Mouse (Mus musculus): ENCODE results near the gene Rnf187.

The Rnf187 gene

DNA sequence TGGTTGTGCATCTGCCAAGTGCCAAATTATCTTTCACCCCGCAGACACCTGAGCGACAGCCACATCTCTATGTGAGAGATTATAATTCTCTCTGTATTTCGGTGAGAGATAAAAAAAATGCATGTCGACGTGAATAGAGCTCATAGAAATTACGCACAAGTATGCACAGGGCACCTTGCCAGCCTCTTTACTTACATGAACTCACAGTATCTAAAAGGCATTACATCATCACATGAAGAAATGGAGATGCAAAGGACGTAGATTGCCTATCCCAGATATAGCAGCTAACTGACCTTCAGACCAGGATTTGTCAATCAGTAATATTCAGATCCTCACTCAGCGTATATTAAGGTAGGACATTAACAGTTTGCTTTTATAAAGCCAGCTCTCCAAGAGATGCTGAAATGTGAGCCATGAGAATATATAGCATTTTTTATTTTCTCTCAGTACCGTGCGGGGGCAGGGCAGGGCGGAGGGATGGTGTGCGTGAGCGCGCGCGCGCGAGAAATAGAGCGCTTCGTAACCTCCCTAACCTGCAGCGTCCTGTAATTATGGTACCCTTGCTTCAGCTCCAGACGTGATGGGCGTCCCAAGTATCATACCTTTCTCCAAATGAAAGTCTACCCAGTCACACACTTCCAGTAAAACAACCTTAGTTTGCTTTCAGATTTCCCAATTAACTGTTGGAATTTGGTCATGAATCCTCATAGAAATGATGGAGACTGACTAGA lies 9.2 kb upstream of the Rnf187 start:
- peak in 1 of 2 experiments; percentile 57 for DNase-seq (ENCODE audit: low spot score in 2 of 2)

DNA sequence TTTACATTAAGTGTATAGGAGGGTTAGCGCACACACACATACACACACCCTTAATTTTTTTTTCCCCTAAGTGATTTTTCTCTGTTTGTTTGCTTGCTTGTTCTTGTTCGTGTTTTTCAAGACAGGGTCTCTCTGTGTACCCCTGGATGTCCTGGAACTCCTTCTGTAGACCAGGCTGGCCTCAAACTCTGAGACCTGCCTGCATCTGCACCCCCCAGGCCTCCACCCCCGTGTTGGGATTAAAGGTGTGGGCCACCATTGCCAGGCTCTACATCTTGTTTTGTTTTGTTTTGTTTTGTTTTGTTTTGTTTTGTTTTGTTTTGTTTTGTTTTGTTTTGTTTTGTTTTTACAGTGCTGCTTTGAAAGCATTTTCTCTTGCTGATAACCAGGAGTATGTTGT lies 8.6 kb upstream of the Rnf187 start:
- no peak for DNase-seq (ENCODE audit: low spot score in 2 of 2)

DNA sequence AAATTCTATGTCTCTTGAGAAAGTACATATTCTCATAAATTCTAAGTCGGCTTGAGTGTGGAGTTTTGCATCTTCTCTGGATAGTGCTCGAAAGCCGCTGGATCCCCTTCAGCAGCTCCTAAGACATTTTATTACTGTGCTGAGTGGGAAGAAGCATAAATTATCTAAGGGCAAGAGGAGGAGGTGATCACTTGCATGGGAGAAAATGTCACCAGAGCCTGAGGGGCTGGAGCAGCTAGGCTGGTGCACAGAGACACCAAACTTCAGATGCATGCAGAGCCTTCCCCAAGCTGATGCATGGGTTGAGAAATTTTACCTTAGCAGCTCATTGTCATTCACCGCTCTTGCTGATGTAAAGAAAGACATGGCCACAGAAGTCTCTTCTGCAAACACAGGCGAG lies 5.4 kb upstream of the Rnf187 start:
- no peak for DNase-seq (ENCODE audit: low spot score in 2 of 2)

DNA sequence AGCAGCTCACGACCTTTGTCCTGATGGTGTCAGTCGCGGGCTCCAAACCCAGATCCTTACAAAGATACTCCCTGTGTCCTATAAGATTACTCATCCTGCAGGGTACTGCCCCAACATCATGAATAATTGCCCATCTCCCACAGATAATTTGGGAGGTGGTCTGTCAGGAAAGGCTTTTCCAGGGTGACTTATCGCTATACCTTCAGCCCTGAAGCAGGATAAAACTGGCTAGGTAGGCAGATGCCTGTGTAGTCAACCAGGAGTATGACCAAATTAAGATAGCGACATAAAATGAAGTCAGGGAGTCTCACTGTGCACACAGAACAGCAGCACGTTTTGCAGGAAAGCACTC lies 348 bp upstream of the Rnf187 start:
- DNase-seq (ENCODE audit: low spot score in 2 of 2), result no peak

DNA sequence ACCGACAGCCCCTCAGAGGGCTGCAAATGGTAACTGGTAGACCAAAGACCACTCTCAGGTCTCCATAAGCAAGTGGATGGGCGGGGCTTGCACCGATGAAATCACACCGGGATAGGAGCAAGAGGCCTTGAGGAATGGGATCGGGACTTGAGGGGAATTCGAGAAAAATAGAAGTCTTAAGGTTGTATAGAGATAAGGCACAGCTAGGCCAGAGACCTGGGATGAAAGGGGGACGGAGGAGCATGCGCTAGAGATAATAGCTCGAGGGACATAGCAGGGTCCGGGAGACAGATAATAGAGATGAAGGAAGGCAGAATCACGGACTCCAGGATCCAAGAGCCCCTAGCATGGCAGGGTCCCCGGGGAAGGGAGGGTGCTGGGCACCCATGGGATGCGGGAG lies 807 bp downstream of the Rnf187 start:
- no peak for DNase-seq (ENCODE audit: low spot score in 2 of 2)

DNA sequence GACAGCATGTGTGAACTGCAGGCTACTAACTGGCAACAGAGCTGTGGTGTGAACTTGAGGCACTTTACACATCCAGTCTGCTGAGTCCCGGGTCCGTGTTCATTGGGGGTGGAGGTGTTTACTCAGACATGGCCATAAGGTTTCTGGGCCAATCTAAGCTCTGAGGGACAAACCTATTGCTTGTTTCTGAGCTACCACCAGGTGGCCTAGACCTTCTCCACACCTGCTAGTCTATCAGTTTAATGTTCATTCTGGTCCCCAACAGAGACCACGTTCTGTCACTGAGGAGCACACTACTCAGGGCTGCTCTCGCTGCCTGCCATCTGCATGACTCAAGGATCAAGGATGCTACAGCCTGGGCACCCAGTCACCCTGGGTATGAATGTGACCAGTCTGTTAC lies 7.1 kb downstream of the Rnf187 start:
- DNase-seq (ENCODE audit: low spot score in 2 of 2), result no peak

DNA sequence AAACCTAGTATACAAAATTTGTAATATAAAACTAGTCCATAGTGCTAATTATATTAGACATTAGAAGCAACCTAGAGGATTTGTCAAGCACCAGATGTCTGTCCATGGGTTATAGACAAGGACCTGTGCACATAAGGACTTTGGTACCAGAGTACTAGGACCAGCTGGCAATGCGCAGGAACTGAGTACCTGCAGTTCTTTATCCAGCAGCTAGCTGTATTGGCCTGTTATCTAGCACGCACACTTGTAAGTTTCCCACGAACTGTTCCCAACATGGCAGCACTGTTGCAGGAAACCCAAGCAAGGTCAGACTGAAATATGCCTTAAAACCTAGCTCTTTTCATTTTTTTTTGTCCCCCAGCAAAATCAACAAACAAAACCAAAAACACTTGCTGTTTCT lies 8.5 kb downstream of the Rnf187 start:
- no peak for DNase-seq (ENCODE audit: low spot score in 2 of 2)

DNA sequence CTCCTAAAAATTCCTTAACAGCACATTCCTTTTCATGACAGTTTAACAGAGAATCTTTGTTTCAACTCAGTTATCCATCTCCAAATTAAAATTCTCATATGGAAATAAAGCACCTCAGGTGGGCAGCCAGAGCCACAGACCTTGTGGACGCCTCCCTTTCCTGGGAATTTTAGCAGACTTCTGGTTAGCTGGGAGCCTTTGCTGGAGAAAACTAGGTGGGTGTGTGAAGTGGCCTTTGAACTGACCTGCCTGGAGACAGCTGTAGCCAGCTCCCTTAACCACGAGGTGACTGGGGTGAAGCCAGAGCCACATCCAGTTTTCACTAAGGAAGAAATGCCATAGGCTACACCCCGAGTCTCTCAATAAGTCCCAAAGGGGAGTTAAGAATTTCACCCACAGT lies 9.1 kb downstream of the Rnf187 start:
- DNase-seq (ENCODE audit: low spot score in 2 of 2), result no peak

DNA sequence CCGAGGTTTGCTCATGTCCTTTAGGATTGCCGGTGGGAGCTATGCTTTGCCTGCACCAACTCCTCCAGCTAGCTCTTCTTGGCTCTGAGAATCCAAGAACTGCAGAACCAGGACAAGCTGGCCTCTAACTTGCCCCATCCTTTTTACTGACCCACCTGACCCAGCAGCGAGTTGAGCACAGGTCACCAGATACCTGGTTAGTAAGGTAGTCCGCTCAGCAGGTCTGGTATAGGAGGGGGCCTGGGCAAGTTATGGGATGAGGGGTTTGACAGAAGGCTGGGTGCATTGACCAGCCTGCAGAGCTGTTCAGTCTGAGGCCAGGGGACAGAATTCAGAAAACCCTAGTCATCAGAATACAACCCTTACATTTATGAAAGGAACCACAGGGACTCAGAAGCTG lies 9.7 kb downstream of the Rnf187 start:
- DNase-seq (ENCODE audit: low spot score in 2 of 2), result no peak

DNA sequence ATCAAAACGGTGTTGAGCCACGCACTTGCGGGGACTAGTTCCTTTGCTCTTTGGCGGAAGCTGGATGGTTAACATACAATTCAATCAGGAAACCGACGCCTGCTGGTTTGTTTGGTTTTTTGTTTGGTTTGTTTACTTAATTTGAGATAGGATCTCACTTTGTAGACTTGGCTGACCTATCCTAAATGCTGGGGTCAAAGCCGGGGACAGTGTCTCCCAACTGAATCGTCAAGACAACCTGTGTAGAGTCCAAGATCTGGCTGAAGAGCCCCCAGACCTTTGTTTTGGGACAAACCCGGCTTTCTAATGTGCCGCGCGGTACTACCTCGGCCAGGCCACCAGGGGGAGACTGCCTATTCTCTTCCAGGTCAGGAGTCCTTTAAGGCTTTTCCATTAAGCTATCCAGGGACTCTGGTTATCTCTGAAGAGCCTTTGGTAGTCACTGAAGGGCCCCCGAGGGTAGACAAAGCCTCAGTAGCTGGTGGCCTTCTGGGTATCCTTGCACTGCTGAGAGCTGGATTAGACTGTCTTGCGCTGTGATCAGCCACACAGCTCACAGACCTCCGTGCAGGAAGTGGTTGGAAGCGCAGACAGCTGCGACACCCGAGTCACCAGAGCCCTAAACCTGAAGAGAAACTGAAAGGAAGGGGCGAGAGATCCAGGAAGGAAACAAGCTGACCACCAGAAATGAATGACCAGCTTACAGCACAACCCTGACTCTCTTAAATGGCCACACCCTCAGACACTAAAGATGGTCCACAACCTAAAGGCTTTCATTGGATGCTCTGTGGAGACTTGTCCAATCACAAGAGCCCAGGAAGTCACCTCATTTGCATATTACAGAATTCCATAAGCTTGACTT lies 10.7 kb downstream of the Rnf187 start:
- no peak for DNase-seq (ENCODE audit: low spot score in 2 of 2)

DNA sequence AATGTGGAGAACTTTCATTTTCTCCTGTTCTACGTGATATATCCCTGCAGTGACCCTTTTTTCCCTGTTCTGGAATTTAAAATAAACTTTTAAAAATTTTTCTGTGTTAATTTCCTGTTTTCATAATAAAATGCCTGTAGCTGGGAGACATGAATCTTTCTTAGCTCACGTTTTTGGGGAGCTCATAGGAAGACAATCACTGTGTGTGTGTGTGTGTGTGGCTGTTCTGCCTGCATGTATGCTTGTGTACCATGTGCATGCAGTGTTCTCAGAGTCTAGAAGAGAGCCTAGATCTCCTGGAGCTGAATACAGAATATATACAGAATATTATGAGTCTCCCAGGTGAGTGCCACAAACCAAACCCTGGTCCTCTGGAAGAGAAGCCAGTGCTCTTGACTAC lies 11.7 kb downstream of the Rnf187 start:
- no peak for DNase-seq (ENCODE audit: low spot score in 2 of 2)

DNA sequence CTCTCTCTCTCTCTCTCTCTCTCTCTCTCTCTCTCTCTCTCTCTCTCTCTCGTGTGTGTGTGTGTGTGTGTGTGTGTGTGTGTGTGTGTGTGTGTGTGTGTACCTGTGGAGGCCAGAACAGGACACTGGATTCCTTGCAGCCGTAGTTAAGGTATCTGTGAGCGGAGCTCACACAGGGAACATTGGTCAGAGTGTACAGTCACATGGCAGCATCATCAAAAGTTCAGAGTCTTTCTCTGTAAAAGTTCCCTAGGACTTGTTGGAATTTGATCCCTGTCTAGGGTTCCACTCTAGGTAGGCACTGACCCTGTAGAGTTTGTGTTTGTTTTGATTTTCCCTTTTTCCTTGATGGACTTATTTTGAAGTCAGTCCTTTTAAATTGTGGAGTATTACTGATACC lies 12.1 kb downstream of the Rnf187 start:
- DNase-seq (ENCODE audit: low spot score in 2 of 2), result no peak

DNA sequence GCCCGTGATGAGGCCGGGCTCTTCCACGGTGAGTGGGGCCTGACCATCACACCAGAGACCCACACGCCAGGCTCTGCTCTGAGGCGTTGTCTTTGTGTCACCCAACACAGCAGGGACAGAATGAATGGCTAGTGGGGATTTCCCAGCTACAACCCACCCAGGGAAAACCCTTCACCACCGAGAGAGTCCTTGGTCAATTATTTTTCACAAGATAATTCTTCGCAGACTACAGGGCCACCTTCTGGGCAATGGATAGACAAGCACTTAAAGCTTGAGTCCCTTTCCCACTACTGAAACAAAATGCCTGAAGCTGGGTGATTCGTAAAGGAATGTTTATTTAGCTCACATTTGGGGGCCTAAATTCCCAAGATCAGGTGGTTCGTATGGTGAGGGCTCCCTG lies 16.3 kb downstream of the Rnf187 start:
- DNase-seq (ENCODE audit: low spot score in 2 of 2), result no peak

DNA sequence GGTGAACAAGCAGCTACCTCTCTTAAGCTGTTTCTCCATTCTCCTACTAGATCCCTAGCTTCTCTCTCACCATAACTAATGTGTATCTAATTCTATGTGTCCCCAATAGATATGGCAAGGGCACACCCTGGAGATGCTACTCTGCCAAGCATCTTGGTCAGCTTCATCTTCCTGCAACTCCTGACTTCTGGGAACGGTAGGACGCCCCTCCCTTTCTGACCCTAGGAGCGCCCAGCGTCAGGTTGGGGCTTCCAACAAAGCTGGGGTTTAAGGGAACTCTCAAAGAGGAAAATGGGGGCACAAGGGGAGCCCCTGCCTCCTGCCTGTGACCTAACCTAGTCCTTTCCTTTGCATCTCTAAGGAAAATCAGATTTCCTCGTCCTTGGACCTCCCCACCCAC lies 20.0 kb downstream of the Rnf187 start:
- DNase-seq (ENCODE audit: low spot score in 2 of 2), result no peak

DNA sequence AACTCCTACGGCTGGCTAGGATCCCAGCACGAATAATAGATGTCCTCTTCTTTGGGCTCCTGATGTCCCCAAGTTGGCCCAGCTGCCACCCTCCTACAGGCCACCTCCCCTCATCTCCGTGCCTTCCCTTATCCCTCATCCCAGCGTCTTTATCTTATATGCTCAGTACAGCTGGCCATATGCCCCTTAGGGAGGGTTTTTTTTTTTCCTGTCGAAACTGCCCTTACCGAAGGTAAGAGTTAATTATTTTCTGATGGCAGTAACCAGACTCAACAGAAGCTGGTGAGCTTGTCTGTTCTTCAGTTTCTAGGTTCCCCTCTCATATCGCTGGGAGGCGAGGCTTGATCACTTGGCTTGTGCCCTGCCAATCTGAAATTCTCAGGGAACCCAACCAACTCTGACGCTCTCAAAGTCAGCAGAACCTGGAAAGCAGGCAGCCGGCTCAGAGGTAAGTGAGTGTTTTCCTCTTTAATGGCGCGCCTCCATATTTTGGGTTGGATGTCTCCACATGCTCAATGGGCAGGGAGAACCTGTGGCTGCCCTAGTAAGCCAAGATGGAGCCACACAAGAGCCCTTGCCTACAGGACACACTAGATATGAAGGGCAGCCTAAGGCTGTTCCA lies 20.9 kb downstream of the Rnf187 start, which contains the start of gene Btnl10:
Btnl10 (plus strand) TSS at position 164 of the 622 bp plus-strand sequence.
- no peak for DNase-seq (ENCODE audit: low spot score in 2 of 2)

DNA sequence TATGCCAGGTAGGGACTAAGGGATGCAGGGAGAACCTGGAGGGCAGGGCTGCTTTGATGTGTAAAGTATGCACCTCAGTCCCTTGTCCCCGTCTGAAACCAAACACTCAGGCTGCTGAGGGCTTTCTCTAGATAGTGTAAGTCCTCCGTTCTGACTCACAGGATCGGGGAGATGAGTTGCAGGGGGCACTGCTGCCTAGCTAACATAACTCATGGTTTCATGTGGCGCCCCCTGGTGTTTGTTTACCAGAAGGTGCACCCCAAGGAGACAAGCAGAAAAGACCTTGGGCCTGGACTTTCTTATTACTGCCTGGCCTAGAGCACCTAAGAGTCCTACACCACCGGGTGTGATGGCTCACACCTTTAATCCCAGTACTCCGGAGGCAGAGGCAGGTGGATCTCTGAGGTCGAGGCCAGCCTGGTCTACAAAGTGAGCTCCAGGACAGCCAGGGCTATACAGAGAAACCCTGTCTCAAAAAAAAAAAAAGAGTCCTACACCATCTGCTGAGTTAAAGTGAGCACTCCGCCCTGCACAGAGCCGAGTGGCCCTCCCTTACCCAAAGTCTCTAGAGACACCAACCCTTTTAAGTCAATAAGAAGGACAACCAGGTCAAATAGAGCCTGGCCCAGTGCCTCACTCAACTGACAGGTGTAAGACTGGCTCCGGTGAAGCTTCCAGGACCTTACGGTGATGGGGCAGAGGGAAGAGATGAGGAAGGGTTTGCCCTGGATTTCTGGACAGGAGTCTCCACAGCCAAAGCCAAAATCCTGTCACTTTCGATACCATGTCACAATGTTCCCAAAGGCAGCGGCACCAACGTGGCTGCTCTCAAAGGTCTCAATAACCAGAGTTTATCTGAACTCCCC lies 21.6 kb downstream of the Rnf187 start:
- no peak for DNase-seq (ENCODE audit: low spot score in 2 of 2)

DNA sequence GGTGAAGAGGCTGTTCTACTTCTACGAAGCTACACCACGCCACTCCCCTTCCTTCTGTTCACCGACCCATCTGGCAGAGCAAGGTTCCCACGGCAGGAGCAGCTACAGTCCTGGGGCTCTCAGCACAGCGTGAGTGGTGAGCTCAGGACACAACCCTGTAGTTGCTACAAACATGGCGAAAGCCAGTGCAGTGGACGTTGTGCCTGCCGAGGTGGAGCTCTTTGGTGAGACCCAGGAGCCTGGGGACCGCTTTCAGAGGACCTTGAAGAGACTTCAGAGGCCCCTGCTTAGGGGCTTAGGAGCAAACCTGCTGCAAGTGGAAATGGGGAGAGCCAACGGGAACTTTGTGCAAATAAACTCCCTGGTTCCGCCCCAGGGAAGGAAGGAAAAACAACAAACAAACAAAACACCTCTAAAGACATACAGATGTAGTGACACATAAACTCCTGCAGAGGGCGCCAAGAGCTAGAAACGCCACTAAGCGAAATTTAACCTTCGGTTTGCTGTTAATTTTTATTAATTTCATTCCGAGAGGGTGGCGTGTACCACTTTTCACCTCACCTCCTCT lies 24.2 kb downstream of the Rnf187 start:
- DNase-seq (ENCODE audit: low spot score in 2 of 2), result no peak

DNA sequence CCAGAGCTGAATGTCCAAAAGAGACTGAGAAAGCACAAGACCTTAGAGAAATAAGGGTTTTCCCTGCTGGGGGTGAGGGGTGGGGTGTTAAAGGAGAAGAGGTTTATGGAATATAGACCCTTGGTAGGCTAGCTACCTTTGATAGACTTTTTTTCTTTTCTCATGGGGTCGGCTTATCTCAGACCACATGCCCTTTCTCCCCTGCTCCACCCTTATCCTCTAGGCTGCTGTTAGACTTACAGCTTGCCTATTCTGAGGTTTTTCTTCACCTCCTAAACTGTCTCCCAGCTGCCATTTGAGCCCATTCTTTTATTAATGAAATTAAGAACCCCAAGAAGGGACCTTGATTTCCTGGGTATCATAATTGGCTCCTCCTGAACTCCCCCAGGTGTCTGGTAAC lies 24.9 kb downstream of the Rnf187 start:
- no peak for DNase-seq (ENCODE audit: low spot score in 2 of 2)

DNA sequence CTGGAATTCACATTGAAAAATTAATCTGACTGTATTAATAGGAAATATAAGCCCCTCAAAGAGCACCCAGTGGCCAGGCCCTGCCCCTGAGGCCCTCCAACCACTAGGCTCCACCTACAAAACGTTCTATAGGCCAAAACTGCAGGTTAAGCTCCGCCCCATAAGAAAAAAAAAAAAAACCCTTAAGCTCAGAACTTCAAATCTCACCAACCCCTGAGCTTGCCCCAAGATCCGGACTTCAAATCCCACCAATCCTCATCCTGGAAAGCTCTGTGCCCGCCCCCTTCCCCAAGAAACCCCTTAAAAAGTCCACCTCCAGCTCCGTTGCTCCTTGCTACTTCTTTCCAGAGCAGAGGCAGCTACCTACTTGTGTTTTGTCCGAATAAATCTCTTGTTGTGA lies 33.9 kb downstream of the Rnf187 start:
- DNase-seq (ENCODE audit: low spot score in 2 of 2), result peak in 1 of 2 experiments; percentile 43

DNA sequence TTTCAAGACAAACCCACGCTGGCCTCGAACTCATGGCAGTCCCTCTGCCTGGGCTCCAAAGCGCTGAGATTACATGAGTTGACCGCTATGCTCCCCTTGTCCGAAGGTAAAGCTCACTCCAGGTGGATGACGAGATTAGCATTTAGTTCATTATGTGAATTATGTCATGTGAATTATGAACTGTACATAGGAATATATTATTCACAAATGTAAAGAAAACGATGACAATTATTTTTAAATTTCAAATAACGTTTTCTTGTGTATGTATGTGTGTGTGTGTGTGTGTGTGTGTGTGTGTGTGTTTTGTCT lies 34.4 kb downstream of the Rnf187 start:
- DNase-seq (ENCODE audit: low spot score in 2 of 2), result no peak

DNA sequence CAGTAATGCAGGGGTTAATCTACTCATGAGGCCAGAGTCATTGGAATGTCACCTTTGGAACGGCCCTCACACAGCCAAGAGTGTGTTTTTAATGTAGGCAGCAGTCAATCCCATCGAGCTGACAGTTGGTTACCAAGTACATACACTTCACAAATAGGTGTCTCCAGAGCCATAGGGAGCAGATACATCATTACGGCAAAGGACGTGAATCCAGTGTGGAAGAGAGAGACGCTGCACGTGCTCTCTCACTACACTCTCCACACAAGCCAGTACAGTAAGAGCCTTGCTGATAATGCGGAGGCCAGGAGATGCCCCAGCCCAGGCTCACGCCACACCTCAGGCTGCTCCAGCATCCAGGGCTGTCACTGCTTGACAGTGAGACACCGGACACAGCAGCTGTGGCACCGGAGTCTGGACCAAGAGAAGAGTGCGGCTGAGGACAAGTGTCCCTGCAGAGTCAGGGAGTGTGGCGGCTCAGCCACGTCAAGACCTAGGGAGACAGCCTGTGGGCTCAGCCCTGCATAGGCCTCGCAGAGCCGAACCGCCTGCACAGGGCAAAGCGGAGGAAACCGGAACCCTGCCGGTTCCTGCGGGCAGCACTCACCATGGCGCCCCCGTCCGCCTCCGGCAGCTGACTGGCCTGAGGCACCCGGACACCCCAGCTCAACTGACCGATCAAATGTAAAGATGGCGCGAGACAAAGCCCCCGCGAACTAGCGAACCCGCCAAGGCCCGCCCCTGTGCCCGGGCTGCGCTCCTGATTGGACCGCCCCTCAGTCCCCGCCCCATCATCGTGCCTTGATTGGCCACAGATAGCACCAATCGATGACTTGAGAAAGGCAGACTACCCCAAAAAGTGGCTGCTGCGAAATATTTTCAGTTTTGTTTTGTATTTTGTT lies 35.0 kb downstream of the Rnf187 start, which contains the start of gene Zfp39:
Zfp39 (minus strand) TSS at position 715 of the 899 bp plus-strand sequence.
- peak; percentile 91 to 94 for DNase-seq (ENCODE audit: low spot score in 2 of 2)
